Mouse (Mus musculus) limb, embryonic 12.5 days (tissue): ENCODE data around the gene Nebl. TPM values are rescaled to one million over a fixed set of nuclear protein-coding genes. Genes with fewer than 3 reads are reported as not detected.

ENCODE experiments used
- ATAC-seq: fragments of 200-750 bp; cut with Nextera tagmentation; 2 replicates; pipeline ENCODE4 v1.8.0; 2017; ENCODE audit warnings: low read depth, moderate TSS enrichment; ENCODE audit not compliant: insufficient number of reproducible peaks, insufficient read depth, low FRiP score, low TSS enrichment
- H3K27ac ChIP-seq: fragments of 300-500 bp; sonication (generic); 2 replicates; pipeline ENCODE4 v1.5.1; 2016; ENCODE audit warnings: mild to moderate bottlenecking, moderate library complexity
- H3K27me3 ChIP-seq: fragments of 300-500 bp; sonication (generic); 2 replicates; pipeline ENCODE4 v1.6.1; 2016; ENCODE audit warnings: mild to moderate bottlenecking, moderate library complexity
- H3K36me3 ChIP-seq: fragments of 300-500 bp; sonication (generic); 2 replicates; pipeline ENCODE4 v1.6.1; 2016; ENCODE audit warnings: mild to moderate bottlenecking, moderate library complexity
- H3K4me1 ChIP-seq: fragments of 300-500 bp; sonication (generic); replicated peaks from 2 replicates; pipeline ENCODE4 v1.6.1; 2016
- H3K4me2 ChIP-seq: fragments of 300-500 bp; sonication (generic); 2 replicates; pipeline ENCODE4 v1.6.1; 2016; ENCODE audit warnings: mild to moderate bottlenecking, moderate library complexity
- H3K4me3 ChIP-seq: fragments of 300-500 bp; sonication (generic); replicated peaks from 2 replicates; pipeline ENCODE4 v1.5.1; 2016; ENCODE audit warnings: mild to moderate bottlenecking
- H3K9ac ChIP-seq: fragments of 300-500 bp; sonication (generic); replicated peaks from 2 replicates; pipeline ENCODE4 v1.6.1; 2016; ENCODE audit warnings: mild to moderate bottlenecking, moderate library complexity
- H3K9me3 ChIP-seq: fragments of 300-500 bp; sonication (generic); 2 replicates; pipeline ENCODE4 v1.6.1; 2016; ENCODE audit warnings: mild to moderate bottlenecking, moderate library complexity
- WGBS: fragments of 180-500 bp; shearing (Covaris S2); methylation state at CpG from one replicate; pipeline ENCODE4 v1.1.7; 2016; 5-methylcytosine and 5-hydroxymethylcytosine counted together
- polyA plus RNA-seq: library from polyadenylated mRNA; unstranded; fragments of >200 nt; fragmentation: Nextera tagmentation; extraction: Ambion mirVana; gene quantifications from 2 replicates; pipeline ENCODE4 v1.2.1, GENCODE M21; 2016

Gene Nebl
- polyA plus RNA-seq, 1 experiment from 2014 or later = 10.4 TPM

DNA sequence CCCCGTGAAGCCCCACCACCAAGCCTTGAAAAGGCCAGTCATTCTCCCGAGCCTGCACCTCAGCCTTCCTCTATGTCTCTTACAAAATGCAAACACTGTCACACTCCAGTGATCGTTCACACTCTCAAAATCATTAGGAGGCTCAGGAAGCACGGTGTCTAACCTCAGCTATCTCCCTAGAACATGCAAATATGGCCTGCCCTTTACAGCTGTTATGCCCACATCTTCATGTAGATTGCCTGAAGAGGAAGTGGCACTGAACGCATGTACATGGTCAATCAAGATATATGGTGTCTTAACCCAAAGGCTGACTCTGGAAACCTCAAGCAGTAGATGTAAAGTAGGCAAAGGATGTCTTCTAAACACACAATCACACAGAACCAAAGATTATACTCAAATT, 335.0 kb downstream of the Nebl start:
- no peak overlapping the region for H3K4me3 ChIP-seq
- WGBS = 84% methylated on average over 5 of the region's 5 CpGs
- ATAC-seq = no peak
- H3K4me2 ChIP-seq = no peak overlapping the region
- no peak overlapping the region for H3K27ac ChIP-seq
- no peaks in the 10 kb centered on the region for H3K9me3 ChIP-seq
- H3K27me3 ChIP-seq = no peaks in the 10 kb centered on the region
- H3K4me1 ChIP-seq = no peaks in the 10 kb centered on the region
- H3K9ac ChIP-seq = no peak overlapping the region
- H3K36me3 ChIP-seq = no peaks in the 10 kb centered on the region

DNA sequence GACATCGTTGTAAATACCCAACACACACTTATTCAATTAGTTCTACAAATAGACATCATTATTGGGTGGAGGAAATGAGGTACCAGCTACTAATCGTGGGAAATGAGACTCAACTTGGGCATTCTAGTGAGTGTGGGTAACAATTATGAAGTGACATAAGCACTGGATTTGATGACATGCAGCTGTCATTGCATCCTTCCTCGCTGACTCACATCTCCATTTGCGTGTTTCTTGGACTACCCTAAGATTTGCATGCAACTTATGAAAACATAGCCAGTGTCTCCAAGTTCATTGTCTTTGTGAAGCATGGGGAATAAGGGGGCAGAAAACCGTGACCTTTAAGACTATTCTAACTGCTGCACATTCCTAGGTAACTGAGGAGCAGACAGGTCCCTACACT, 339.9 kb downstream of the Nebl start:
- no peak for ATAC-seq
- 66% methylated on average over 5 of the region's 5 CpGs for WGBS
- H3K36me3 ChIP-seq = no peaks in the 10 kb centered on the region

DNA sequence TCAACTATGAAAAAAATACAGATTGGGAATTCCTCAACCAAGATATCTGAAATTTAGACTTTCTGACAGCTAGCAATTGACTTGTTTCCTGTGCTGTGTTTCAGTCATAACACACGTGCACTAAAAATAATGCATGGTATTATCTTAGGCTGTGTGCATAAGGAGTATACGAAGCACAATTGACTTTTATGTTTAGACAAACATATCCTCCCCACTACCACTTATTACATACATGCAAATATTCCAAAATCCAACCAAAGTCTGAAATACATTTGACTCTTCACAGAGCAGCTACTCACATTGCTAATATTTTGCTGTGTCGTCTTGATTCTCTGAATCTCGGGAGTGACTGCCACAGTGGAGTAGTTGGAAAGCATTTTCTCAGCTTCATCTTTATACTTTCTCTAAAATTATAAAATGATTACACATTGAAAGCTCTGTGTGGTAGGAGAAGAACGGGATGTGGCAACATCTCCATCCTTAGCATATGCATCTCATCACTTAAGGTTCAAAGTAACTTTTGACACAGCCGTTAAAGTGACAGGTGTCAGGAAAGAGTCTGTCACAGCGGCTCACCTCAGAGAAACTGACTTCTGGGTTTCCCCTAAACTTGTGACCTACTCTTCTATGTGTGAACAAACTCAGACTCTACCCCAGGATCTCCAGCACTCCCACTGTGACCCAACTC, 340.6 kb downstream of the Nebl start:
- Histone ChIP-seq H3K36me3 (no peaks in the 10 kb centered on the region), H3K4me2 (no peak overlapping the region), H3K27me3 (no peaks in the 10 kb centered on the region), H3K4me1 (no peaks in the 10 kb centered on the region), H3K27ac (no peak overlapping the region), H3K9ac (no peak overlapping the region), H3K4me3 (no peak overlapping the region), H3K9me3 (no peaks in the 10 kb centered on the region)
- ATAC-seq = no peak
- 79% methylated on average over 7 of the region's 7 CpGs for WGBS

More for the DNA sequence above, 339.9 kb downstream of the Nebl start:
- H3K9me3 ChIP-seq = no peaks in the 10 kb centered on the region
- H3K9ac ChIP-seq = no peak overlapping the region
- H3K4me1 ChIP-seq = no peaks in the 10 kb centered on the region
- H3K27ac ChIP-seq = no peak overlapping the region
- no peak overlapping the region for H3K4me3 ChIP-seq
- no peaks in the 10 kb centered on the region for H3K27me3 ChIP-seq
- no peak overlapping the region for H3K4me2 ChIP-seq

DNA sequence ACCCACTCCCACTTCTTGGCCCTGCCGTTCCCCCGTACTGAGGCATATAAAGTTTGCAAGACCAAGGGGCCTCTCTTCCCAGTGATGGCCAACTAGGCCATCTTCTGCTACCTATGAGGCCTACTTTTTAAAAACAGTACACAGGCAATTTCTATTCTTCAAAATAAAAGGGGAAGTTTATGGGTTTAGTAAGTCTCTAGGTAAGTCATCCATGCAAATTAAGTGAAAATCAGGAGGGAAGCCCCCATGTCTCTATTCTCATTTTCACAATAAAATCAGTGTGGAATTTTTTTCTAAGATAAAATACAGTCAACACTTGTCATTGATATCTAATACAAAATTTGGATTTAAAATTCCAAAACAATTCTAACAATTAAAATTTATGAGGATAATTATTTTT, 341.4 kb downstream of the Nebl start:
- WGBS = 81% methylated on average over 2 of the region's 2 CpGs
- Histone ChIP-seq H3K9me3 (no peaks in the 10 kb centered on the region), H3K27ac (no peak overlapping the region), H3K36me3 (no peaks in the 10 kb centered on the region), H3K4me3 (no peak overlapping the region), H3K9ac (no peak overlapping the region), H3K4me1 (no peaks in the 10 kb centered on the region), H3K4me2 (no peak overlapping the region), H3K27me3 (no peaks in the 10 kb centered on the region)
- ATAC-seq = no peak

DNA sequence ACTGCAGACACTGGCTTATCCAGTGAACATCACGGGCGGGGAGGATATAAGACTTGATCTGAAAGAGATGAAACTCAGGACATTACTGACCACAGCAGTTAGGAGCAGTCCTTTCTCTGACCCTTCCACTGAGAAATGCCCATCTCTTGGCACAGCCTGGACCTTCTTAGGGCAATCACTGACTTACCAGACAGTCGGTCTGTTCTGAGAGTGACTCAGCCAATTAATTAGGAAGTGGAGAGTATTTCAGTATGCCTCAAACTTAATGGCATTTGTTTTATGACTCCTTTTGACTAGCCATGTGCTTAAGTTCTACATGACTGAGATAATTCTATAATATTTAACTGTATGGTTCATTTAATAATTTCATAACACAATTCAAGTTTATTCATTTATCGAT, 341.9 kb downstream of the Nebl start:
- ATAC-seq = no peak
- WGBS = 84% methylated on average over 4 of the region's 4 CpGs

DNA sequence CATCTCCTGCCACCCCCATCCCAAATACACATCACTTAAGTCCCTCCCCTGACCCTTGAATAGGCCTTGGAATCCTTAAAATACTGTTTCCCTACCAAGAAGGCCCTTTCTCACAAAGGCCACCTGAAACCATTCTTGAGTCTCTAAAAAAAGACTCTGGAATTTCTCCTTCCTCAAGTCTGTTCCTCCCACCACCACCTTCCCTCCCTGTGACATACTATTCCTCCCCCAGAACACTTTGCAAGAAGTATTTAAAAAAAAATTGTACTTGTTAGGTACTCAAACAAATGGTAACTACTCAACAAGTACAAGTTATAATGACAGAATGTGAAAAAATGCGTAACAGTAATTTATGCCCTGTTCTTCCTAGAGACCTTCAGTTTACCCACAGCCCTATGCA, 349.0 kb downstream of the Nebl start:
- H3K4me1 ChIP-seq = no peaks in the 10 kb centered on the region
- ATAC-seq = no peak
- H3K9ac ChIP-seq = no peak overlapping the region
- H3K36me3 ChIP-seq = no peaks in the 10 kb centered on the region
- no peaks in the 10 kb centered on the region for H3K27me3 ChIP-seq
- H3K9me3 ChIP-seq = no peaks in the 10 kb centered on the region
- H3K27ac ChIP-seq = no peak overlapping the region
- WGBS = 87% methylated on average over 1 of the region's 1 CpGs
- H3K4me3 ChIP-seq = no peak overlapping the region
- no peak overlapping the region for H3K4me2 ChIP-seq

More for the DNA sequence above, 341.9 kb downstream of the Nebl start:
- H3K4me2 ChIP-seq = no peak overlapping the region
- no peak overlapping the region for H3K9ac ChIP-seq
- H3K36me3 ChIP-seq = no peaks in the 10 kb centered on the region
- H3K27ac ChIP-seq = no peak overlapping the region
- no peaks in the 10 kb centered on the region for H3K4me1 ChIP-seq
- H3K27me3 ChIP-seq = no peaks in the 10 kb centered on the region
- no peaks in the 10 kb centered on the region for H3K9me3 ChIP-seq
- no peak overlapping the region for H3K4me3 ChIP-seq

DNA sequence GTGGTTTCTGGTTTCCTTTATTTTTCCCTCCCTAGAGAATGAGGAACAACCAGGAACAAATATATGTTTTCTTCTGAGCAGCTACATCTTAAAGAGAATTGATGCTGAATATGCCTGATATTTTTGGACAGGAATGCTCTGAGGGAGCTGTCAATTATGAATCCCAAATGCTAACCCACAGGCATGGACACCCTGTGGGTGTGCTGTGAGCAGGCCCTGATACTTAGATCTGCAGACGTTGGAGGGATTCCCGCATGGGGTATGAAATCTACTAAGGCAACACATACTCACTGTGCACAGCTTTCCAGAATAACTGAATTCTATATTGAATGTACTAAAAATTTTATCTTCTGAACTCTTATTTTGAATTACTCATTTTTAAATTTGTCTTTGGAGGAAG, 355.3 kb downstream of the Nebl start:
- H3K9ac ChIP-seq = no peak overlapping the region
- no peaks in the 10 kb centered on the region for H3K27me3 ChIP-seq
- no peak overlapping the region for H3K4me3 ChIP-seq
- H3K36me3 ChIP-seq = no peaks in the 10 kb centered on the region
- WGBS = 83% methylated on average over 2 of the region's 2 CpGs
- H3K27ac ChIP-seq = no peak overlapping the region
- ATAC-seq = no peak
- no peaks in the 10 kb centered on the region for H3K9me3 ChIP-seq
- H3K4me2 ChIP-seq = no peak overlapping the region
- no peaks in the 10 kb centered on the region for H3K4me1 ChIP-seq

DNA sequence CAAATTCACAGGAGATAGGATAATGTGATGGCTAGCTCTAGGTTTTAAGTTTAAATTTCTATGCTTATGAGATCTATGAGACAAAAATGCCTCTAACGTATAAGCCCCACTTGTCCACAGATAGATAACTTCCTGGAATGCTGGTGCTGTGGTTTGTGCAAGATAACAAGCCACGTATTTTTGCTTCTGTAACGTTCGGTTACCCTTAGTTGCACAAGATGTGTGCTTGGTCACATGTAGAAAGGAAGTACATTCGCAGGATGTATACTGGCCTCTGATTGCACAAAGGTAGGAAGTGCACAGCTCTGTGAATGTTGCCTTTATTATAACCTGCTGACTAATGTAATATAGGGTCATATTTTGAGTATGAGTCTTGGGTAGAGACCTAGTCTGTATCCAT, 365.6 kb downstream of the Nebl start:
- Histone ChIP-seq H3K27me3 (no peaks in the 10 kb centered on the region), H3K4me2 (no peak overlapping the region), H3K4me1 (no peaks in the 10 kb centered on the region), H3K9me3 (no peaks in the 10 kb centered on the region), H3K4me3 (no peak overlapping the region), H3K9ac (no peak overlapping the region), H3K27ac (no peak overlapping the region), H3K36me3 (no peaks in the 10 kb centered on the region)
- no peak for ATAC-seq
- WGBS = 87% methylated on average over 5 of the region's 5 CpGs

DNA sequence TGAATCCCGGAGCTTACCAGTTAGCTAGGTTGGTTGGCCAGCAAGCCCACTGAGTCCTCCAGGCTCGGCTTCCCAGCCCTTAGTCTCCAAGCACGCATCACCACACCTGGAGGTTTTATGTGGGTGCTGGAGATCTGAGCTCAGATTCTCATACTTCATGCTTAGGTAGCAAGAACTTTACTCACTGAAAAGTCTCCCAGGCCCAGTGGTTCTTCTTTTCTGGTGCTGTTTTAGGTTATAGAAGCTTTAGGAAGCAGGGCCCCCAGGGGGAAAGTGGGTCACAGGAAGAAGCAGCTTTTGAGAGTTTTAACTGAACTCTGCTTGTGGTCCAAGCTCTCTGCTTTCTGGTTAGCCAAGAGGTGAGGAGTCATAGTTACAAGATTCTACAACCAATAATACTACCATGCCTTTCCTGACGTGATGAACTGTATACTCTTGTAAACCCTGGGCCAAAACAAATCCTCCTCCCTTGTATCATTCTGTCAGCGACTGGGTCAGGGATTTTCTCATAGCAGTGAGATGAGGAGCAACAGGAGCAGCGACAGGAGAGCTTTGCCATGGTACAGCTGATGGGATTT, 366.2 kb downstream of the Nebl start:
- Histone ChIP-seq H3K27me3 (no peaks in the 10 kb centered on the region), H3K4me2 (no peak overlapping the region), H3K27ac (no peak overlapping the region), H3K9me3 (no peaks in the 10 kb centered on the region), H3K36me3 (no peaks in the 10 kb centered on the region), H3K9ac (no peak overlapping the region), H3K4me1 (no peaks in the 10 kb centered on the region), H3K4me3 (no peak overlapping the region)
- WGBS = 77% methylated on average over 6 of the region's 6 CpGs
- no peak for ATAC-seq

DNA sequence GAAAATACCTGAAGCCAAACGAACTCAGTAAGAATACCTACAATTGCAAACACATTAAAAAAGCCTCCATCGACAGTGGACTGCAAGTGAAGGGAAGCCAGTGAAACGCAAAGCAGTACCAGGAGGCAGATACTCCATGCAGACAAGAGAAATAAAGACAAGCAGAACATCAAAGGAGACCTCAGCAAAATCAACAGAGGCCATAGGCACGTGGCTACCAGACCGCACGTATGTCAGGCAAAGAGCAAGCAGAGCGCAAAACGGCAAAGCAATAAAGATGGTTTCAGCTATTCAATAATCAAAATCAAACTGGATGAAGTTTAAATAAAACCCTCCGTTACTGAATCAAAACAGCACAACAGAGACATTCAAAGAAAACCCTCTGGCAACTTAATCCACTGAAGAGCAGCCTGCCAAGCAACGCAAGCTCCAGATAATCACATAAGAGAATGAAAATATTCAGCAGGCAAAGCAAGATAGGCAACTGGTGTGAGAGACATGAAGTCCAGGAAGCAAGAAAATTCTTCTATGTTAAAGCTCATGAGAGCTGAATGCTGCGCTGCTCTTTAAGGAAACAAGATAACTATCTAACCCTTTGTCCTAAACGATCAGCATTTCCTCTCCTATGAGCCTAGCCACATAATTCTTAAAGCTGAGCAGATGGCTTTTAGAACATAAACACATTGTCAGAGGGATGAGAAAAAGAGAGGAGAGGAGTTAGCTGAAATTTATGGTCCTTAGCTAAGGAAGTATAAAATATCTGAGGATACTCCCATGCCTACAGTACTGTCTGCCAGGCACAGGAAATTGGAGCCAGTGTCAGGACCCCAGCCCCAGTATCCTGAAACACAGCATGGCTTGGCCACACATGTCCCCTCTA, 367.7 kb downstream of the Nebl start:
- no peaks in the 10 kb centered on the region for H3K9me3 ChIP-seq
- no peaks in the 10 kb centered on the region for H3K27me3 ChIP-seq
- 49% methylated on average over 12 of the region's 12 CpGs for WGBS
- H3K9ac ChIP-seq = no peak overlapping the region
- H3K4me3 ChIP-seq = no peak overlapping the region
- no peak overlapping the region for H3K4me2 ChIP-seq
- H3K27ac ChIP-seq = no peak overlapping the region
- ATAC-seq = no peak
- H3K36me3 ChIP-seq = no peaks in the 10 kb centered on the region
- H3K4me1 ChIP-seq = no peaks in the 10 kb centered on the region

DNA sequence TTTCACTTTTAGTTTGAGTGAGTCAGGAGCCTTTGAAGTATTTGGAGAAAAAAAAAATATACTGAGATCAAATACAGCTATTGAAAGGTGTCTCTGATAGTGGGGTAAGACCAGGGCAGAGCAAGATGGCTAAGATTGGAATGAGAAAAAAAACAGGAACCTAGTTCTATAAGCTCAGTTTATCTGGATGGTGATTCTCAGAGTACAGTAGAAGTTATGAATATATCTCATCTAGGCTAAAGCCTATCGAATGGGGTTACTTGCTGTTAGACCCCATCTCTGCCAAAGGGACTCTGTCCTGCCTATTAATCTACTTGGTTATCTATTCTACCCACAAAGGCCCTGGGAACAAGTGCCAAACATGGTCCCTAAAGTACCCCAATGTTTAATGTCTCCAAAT, 369.1 kb downstream of the Nebl start:
- H3K27me3 ChIP-seq = no peaks in the 10 kb centered on the region
- no peak overlapping the region for H3K4me3 ChIP-seq
- no peak overlapping the region for H3K9ac ChIP-seq
- H3K4me2 ChIP-seq = no peak overlapping the region
- no peaks in the 10 kb centered on the region for H3K9me3 ChIP-seq
- H3K4me1 ChIP-seq = no peaks in the 10 kb centered on the region
- no peaks in the 10 kb centered on the region for H3K36me3 ChIP-seq
- ATAC-seq = no peak
- 81% methylated on average over 1 of the region's 1 CpGs for WGBS
- H3K27ac ChIP-seq = no peak overlapping the region
